Mouse (Mus musculus): Measurements from ENCODE around the gene Wipi1. TPM values are rescaled to one million over a fixed set of nuclear protein-coding genes. Genes with fewer than 3 reads are reported as not detected.

The Wipi1 gene
- polyA plus RNA-seq, 1 experiment, result 5.1 TPM

GRCm38 (mm10) chr11:109569007-109569618 lies 42.7 kb downstream of the Wipi1 start:
- TF ChIP-seq CTCF (IDR thresholded peaks at IDR 0.05; ENCODE audit: extremely low read depth, insufficient read depth, insufficient read length, insufficient replicate concordance), result no peak
- no peak for TF ChIP-seq POLR2A (IDR thresholded peaks at IDR 0.05; ENCODE audit: low read depth, low read length)
- no peaks in the 10 kb centered on the region for H3K36me3 ChIP-seq (ENCODE audit: control insufficient read depth, insufficient read depth, low read length)
- 75% methylated on average over 12 of the region's 12 CpGs for WGBS

GRCm38 (mm10) chr11:109564466-109565214 lies 47.1 kb downstream of the Wipi1 start:
- Histone ChIP-seq H3K36me3 (ENCODE audit: control insufficient read depth, insufficient read depth, low read length) (no peaks in the 10 kb centered on the region), H3K4me3 (ENCODE audit: extremely low read depth, insufficient read depth, insufficient read length) (no peak overlapping the region), H3K27ac (ENCODE audit: insufficient read depth, low read length) (no peak overlapping the region), H3K4me1 (ENCODE audit: control insufficient read depth, insufficient read depth, insufficient read length) (no peaks in the 10 kb centered on the region; the same call in 1 of the 2 replicates), H3K27me3 (ENCODE audit: control insufficient read depth, insufficient read depth, low read length) (no peaks in the 10 kb centered on the region)
- no peak for TF ChIP-seq CTCF (IDR thresholded peaks at IDR 0.05; ENCODE audit: extremely low read depth, insufficient read depth, insufficient read length, insufficient replicate concordance)
- TF ChIP-seq POLR2A (IDR thresholded peaks at IDR 0.05; ENCODE audit: low read depth, low read length), result no peak
- DNase-seq (ENCODE audit: low read depth in 1 of 2, low spot score in 2 of 2), result no peak
- WGBS, result 90% methylated on average over 15 of the region's 15 CpGs

More at GRCm38 (mm10) chr11:109569007-109569618, 42.7 kb downstream of the Wipi1 start:
- DNase-seq (ENCODE audit: low read depth in 1 of 2, low spot score in 2 of 2), result no peak
- no peak overlapping the region for H3K27ac ChIP-seq (ENCODE audit: insufficient read depth, low read length)
- no peaks in the 10 kb centered on the region for H3K4me1 ChIP-seq (ENCODE audit: control insufficient read depth, insufficient read depth, insufficient read length)
- H3K27me3 ChIP-seq (ENCODE audit: control insufficient read depth, insufficient read depth, low read length), result no peaks in the 10 kb centered on the region
- H3K4me3 ChIP-seq (ENCODE audit: extremely low read depth, insufficient read depth, insufficient read length), result no peak overlapping the region

GRCm38 (mm10) chr11:109563708-109564107 lies 48.1 kb downstream of the Wipi1 start:
- Histone ChIP-seq H3K36me3 (ENCODE audit: control insufficient read depth, insufficient read depth, low read length) (no peaks in the 10 kb centered on the region), H3K4me1 (ENCODE audit: control insufficient read depth, insufficient read depth, insufficient read length) (no peaks in the 10 kb centered on the region; the same call in 1 of the 2 replicates), H3K27ac (ENCODE audit: insufficient read depth, low read length) (no peak overlapping the region), H3K27me3 (ENCODE audit: control insufficient read depth, insufficient read depth, low read length) (no peaks in the 10 kb centered on the region), H3K4me3 (ENCODE audit: extremely low read depth, insufficient read depth, insufficient read length) (no peak overlapping the region)
- no peak for DNase-seq (ENCODE audit: low read depth in 1 of 2, low spot score in 2 of 2)
- 89% methylated on average over 4 of the region's 4 CpGs for WGBS
- no peak for TF ChIP-seq CTCF (IDR thresholded peaks at IDR 0.05; ENCODE audit: extremely low read depth, insufficient read depth, insufficient read length, insufficient replicate concordance)
- no peak for TF ChIP-seq POLR2A (IDR thresholded peaks at IDR 0.05; ENCODE audit: low read depth, low read length)

- no peak overlapping the region for H3K27ac ChIP-seq (ENCODE audit: insufficient read depth, low read length)
- H3K27me3 ChIP-seq (ENCODE audit: control insufficient read depth, insufficient read depth, low read length), result no peaks in the 10 kb centered on the region
- DNase-seq (ENCODE audit: low read depth in 1 of 2, low spot score in 2 of 2), result no peak
- WGBS, result 54% methylated on average over 3 of the region's 3 CpGs
- no peak overlapping the region for H3K4me3 ChIP-seq (ENCODE audit: extremely low read depth, insufficient read depth, insufficient read length)
- no peaks in the 10 kb centered on the region; the same call in 1 of the 2 replicates for H3K4me1 ChIP-seq (ENCODE audit: control insufficient read depth, insufficient read depth, insufficient read length)
- no peak for TF ChIP-seq CTCF (IDR thresholded peaks at IDR 0.05; ENCODE audit: extremely low read depth, insufficient read depth, insufficient read length, insufficient replicate concordance)
- TF ChIP-seq POLR2A (IDR thresholded peaks at IDR 0.05; ENCODE audit: low read depth, low read length), result no peak
- H3K36me3 ChIP-seq (ENCODE audit: control insufficient read depth, insufficient read depth, low read length), result no peaks in the 10 kb centered on the region
Observed at GRCm38 (mm10) chr11:109561445-109561844, 50.3 kb downstream of the Wipi1 start.

GRCm38 (mm10) chr11:109560793-109561257 lies 50.9 kb downstream of the Wipi1 start:
- H3K36me3 ChIP-seq (ENCODE audit: control insufficient read depth, insufficient read depth, low read length), result no peaks in the 10 kb centered on the region
- DNase-seq (ENCODE audit: low read depth in 1 of 2, low spot score in 2 of 2), result peak; percentile 59 to 60
- H3K27me3 ChIP-seq (ENCODE audit: control insufficient read depth, insufficient read depth, low read length), result no peaks in the 10 kb centered on the region
- WGBS, result 6% methylated on average over 9 of the region's 9 CpGs
- no peak overlapping the region for H3K4me3 ChIP-seq (ENCODE audit: extremely low read depth, insufficient read depth, insufficient read length)
- no peak overlapping the region for H3K27ac ChIP-seq (ENCODE audit: insufficient read depth, low read length)
- TF ChIP-seq POLR2A (IDR thresholded peaks at IDR 0.05; ENCODE audit: low read depth, low read length) (no peak), CTCF (IDR thresholded peaks at IDR 0.05; ENCODE audit: extremely low read depth, insufficient read depth, insufficient read length, insufficient replicate concordance) (peak; percentile 29; the same call in 1 of the 2 replicates)
- no peaks in the 10 kb centered on the region; the same call in 1 of the 2 replicates for H3K4me1 ChIP-seq (ENCODE audit: control insufficient read depth, insufficient read depth, insufficient read length)

GRCm38 (mm10) chr11:109559241-109559640 lies 52.5 kb downstream of the Wipi1 start:
- H3K27ac ChIP-seq (ENCODE audit: insufficient read depth, low read length), result no peak overlapping the region
- TF ChIP-seq CTCF (IDR thresholded peaks at IDR 0.05; ENCODE audit: extremely low read depth, insufficient read depth, insufficient read length, insufficient replicate concordance), result no peak
- no peak for TF ChIP-seq POLR2A (IDR thresholded peaks at IDR 0.05; ENCODE audit: low read depth, low read length)
- no peaks in the 10 kb centered on the region; the same call in 1 of the 2 replicates for H3K4me1 ChIP-seq (ENCODE audit: control insufficient read depth, insufficient read depth, insufficient read length)
- no peaks in the 10 kb centered on the region for H3K36me3 ChIP-seq (ENCODE audit: control insufficient read depth, insufficient read depth, low read length)
- no peaks in the 10 kb centered on the region for H3K27me3 ChIP-seq (ENCODE audit: control insufficient read depth, insufficient read depth, low read length)
- DNase-seq (ENCODE audit: low read depth in 1 of 2, low spot score in 2 of 2), result no peak
- no peak overlapping the region for H3K4me3 ChIP-seq (ENCODE audit: extremely low read depth, insufficient read depth, insufficient read length)
- 90% methylated on average over 12 of the region's 12 CpGs for WGBS
